Mouse (Mus musculus) embryonic facial prominence, embryonic 12.5 days (tissue): ENCODE results near the gene Ryr1. TPM values are rescaled to one million over a fixed set of nuclear protein-coding genes. Genes with fewer than 3 reads are reported as not detected.

ENCODE experiments used
- ATAC-seq: fragments of 200-750 bp; cut with Nextera tagmentation; 2 replicates; pipeline ENCODE4 v1.8.0; 2017; ENCODE audit not compliant: insufficient number of reproducible peaks, insufficient read depth, low FRiP score, low TSS enrichment
- H3K27ac ChIP-seq: fragments of 300-500 bp; sonication (generic); 2 replicates; pipeline ENCODE4 v1.5.1; 2016; ENCODE audit warnings: mild to moderate bottlenecking
- H3K27me3 ChIP-seq: fragments of 300-500 bp; sonication (generic); 2 replicates; pipeline ENCODE4 v1.6.1; 2016; ENCODE audit warnings: mild to moderate bottlenecking, moderate library complexity
- H3K36me3 ChIP-seq: fragments of 300-500 bp; sonication (generic); 2 replicates; pipeline ENCODE4 v1.6.1; 2016; ENCODE audit warnings: mild to moderate bottlenecking
- H3K4me1 ChIP-seq: fragments of 300-500 bp; sonication (generic); 2 replicates; pipeline ENCODE4 v1.6.1; 2016
- H3K4me2 ChIP-seq: fragments of 300-500 bp; sonication (generic); replicated peaks from 2 replicates; pipeline ENCODE4 v1.6.1; 2016; ENCODE audit warnings: mild to moderate bottlenecking, moderate library complexity
- H3K4me3 ChIP-seq: fragments of 300-500 bp; sonication (generic); 2 replicates; pipeline ENCODE4 v1.5.1; 2016; ENCODE audit warnings: mild to moderate bottlenecking
- H3K9ac ChIP-seq: fragments of 300-500 bp; sonication (generic); 2 replicates; pipeline ENCODE4 v1.6.1; 2016; ENCODE audit warnings: mild to moderate bottlenecking, moderate library complexity
- H3K9me3 ChIP-seq: fragments of 300-500 bp; sonication (generic); 2 replicates; pipeline ENCODE4 v1.6.1; 2016; ENCODE audit warnings: mild to moderate bottlenecking, moderate library complexity
- WGBS: fragments of 180-500 bp; shearing (Covaris S2); methylation state at CpG from one replicate; pipeline ENCODE4 v1.1.7; 2016; 5-methylcytosine and 5-hydroxymethylcytosine counted together
- microRNA counts: library from miRNA; unstranded; fragments of <30 nt; microRNA quantifications from one replicate; lab custom pipeline; 2017
- microRNA-seq: library from miRNA; unstranded; fragments of <30 nt; microRNA quantifications from one replicate; pipeline ENCODE4, GENCODE M21; 2017
- polyA plus RNA-seq: library from polyadenylated mRNA; unstranded; fragments of >200 nt; fragmentation: Nextera tagmentation; extraction: Ambion mirVana; gene quantifications from 2 replicates; pipeline ENCODE4 v1.2.1, GENCODE M21; 2016

Ryr1 gene
- polyA plus RNA-seq, 1 experiment from 2014 or later = 3.7 TPM

DNA sequence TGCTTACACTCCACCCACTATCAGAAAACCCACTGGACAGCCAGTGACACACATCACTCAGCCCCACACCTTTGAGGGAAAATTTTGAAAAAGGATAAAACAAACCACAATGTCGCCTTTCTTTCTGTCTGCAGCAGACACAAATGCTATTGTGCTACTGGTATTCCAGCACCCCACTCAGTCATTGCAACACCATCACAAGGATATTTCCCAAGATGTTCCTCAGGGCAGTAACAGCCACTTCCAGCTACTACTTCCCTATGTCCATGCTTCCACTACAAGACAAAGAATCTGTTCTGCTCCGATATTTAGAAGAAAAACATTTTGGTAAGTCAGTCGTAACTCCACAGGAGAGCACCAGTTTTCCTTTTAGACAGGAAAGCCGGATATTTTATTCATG, 170.2 kb downstream of the Ryr1 start:
- Histone ChIP-seq H3K9ac (no peak overlapping the region), H3K36me3 (peaks cover 5% of the 10 kb centered on the region; the same call in 1 of the 2 replicates), H3K4me2 (no peak overlapping the region), H3K9me3 (no peaks in the 10 kb centered on the region), H3K27me3 (no peaks in the 10 kb centered on the region), H3K4me1 (peaks cover 60% of the 10 kb centered on the region), H3K4me3 (no peak overlapping the region), H3K27ac (0 out of 2 replicates have a peak overlapping the region, but pooled peaks have one; percentile 63)
- WGBS = 69% methylated on average over 4 of the region's 4 CpGs
- ATAC-seq = no peak

GRCm38 (mm10) chr7:28953476-28954376, 171.3 kb downstream of the Ryr1 start:
- H3K9ac ChIP-seq = no peak overlapping the region
- ATAC-seq = no peak
- no peak overlapping the region for H3K4me3 ChIP-seq

More at GRCm38 (mm10) chr7:28953476-28954376, 171.3 kb downstream of the Ryr1 start:
- Histone ChIP-seq H3K4me2 (0 out of 2 replicates have a peak overlapping the region, but pooled peaks have one; percentile 19), H3K36me3 (peaks cover 5% of the 10 kb centered on the region; the same call in 1 of the 2 replicates), H3K4me1 (peaks cover 60% of the 10 kb centered on the region), H3K9me3 (no peaks in the 10 kb centered on the region), H3K27me3 (no peaks in the 10 kb centered on the region), H3K27ac (peak overlapping the region; percentile 81)
- WGBS = 12% methylated on average over 2 of the region's 2 CpGs

MicroRNAs encoded within 50 kb of the gene (microRNA counts, 519-probe panel; counts per million panel counts)
- microRNA mmu-miR-1963 (lab: Ali Mortazavi, UCI) = 460 counts per million, percentile 65 among the panel's probes with 10 or more counts

Small RNA genes within 50 kb of the gene (microRNA-seq; reads per million reads assigned to microRNA genes)
- gene Gm44408 (not detected), gene Mir1963 (not detected)

Other genes starting within 250 kb of the Ryr1 start
- gene Capn12, start 243.8 kb downstream of the Ryr1 start, polyA plus RNA-seq = 0.26 and 0.36 TPM in 2 replicates
- gene Actn4, start 162.8 kb downstream of the Ryr1 start, polyA plus RNA-seq = 233 and 253 TPM in 2 replicates
- 392 and 419 TPM in 2 replicates for gene Eif3k, start 143.3 kb downstream of the Ryr1 start, polyA plus RNA-seq
- 6.7 and 9.3 TPM in 2 replicates for gene Map4k1, start 143.1 kb downstream of the Ryr1 start, polyA plus RNA-seq
- gene Rasgrp4, start 9.7 kb upstream of the Ryr1 start, polyA plus RNA-seq = 0.92 and 1.1 TPM in 2 replicates
- 12.9 and 15.6 TPM in 2 replicates for gene Fam98c, start 31.1 kb upstream of the Ryr1 start, polyA plus RNA-seq
- gene Ggn, start 45.0 kb upstream of the Ryr1 start, polyA plus RNA-seq = 0.59 and 0.78 TPM in 2 replicates
- gene Spred3, start 45.2 kb upstream of the Ryr1 start, polyA plus RNA-seq = 5.9 and 6.3 TPM in 2 replicates
- 278 and 280 TPM in 2 replicates for gene Psmd8, start 55.5 kb upstream of the Ryr1 start, polyA plus RNA-seq
- 0.37 and 0.60 TPM in 2 replicates for gene Catsperg1, start 88.9 kb upstream of the Ryr1 start, polyA plus RNA-seq
- gene Kcnk6, start 107.3 kb upstream of the Ryr1 start, polyA plus RNA-seq = 1.2 and 1.4 TPM in 2 replicates
- 100 and 104 TPM in 2 replicates for gene Yif1b, start 113.2 kb upstream of the Ryr1 start, polyA plus RNA-seq
- 1.9 and 2.6 TPM in 2 replicates for gene 2200002D01Rik, start 123.3 kb upstream of the Ryr1 start, polyA plus RNA-seq
- 94.0 and 104 TPM in 2 replicates for gene Spint2, start 156.7 kb upstream of the Ryr1 start, polyA plus RNA-seq
- 17.1 and 19.6 TPM in 2 replicates for gene Ppp1r14a, start 164.1 kb upstream of the Ryr1 start, polyA plus RNA-seq
- 25.7 and 27.9 TPM in 2 replicates for gene Dpf1, start 178.8 kb upstream of the Ryr1 start, polyA plus RNA-seq